Mouse (Mus musculus) stomach, embryonic 16.5 days (tissue): ENCODE measurements around the gene Rdh9. TPM values are rescaled to one million over a fixed set of nuclear protein-coding genes. Genes with fewer than 3 reads are reported as not detected.
"Not testable (repeated sequence)": the region's sequence is repeated elsewhere in the genome, so short reads cannot be mapped to it uniquely, and the experiment has no call there.

Experiments used
- ATAC-seq: fragments of 200-750 bp; cut with Nextera tagmentation; 2 replicates; pipeline ENCODE4 v1.8.0; 2017; ENCODE audit warnings: moderate number of reproducible peaks, moderate TSS enrichment; ENCODE audit not compliant: insufficient read depth, low FRiP score
- H3K27ac ChIP-seq: fragments of 300-500 bp; sonication (generic); 2 replicates; pipeline ENCODE4 v1.5.1; 2014; ENCODE audit warnings: low read length
- H3K27me3 ChIP-seq: fragments of 300-500 bp; sonication (generic); 2 replicates; pipeline ENCODE4 v1.6.1; 2014; ENCODE audit warnings: low read length, control low read depth, mixed read lengths; ENCODE audit not compliant: control insufficient read depth, insufficient read depth
- H3K36me3 ChIP-seq: fragments of 300-500 bp; sonication (generic); 2 replicates; pipeline ENCODE4 v1.6.1; 2014; ENCODE audit warnings: low read length; ENCODE audit not compliant: control insufficient read depth, insufficient read depth
- H3K4me1 ChIP-seq: fragments of 300-500 bp; sonication (generic); 2 replicates; pipeline ENCODE4 v1.6.1; 2014; ENCODE audit warnings: low read length, control low read depth, mixed read lengths; ENCODE audit not compliant: control insufficient read depth, insufficient read depth
- H3K4me2 ChIP-seq: fragments of 300-500 bp; sonication (generic); 2 replicates; pipeline ENCODE4 v1.6.1; 2014; ENCODE audit warnings: low read depth, low read length, mixed read lengths
- H3K4me3 ChIP-seq: fragments of 300-500 bp; sonication (generic); replicated peaks from 2 replicates; pipeline ENCODE4 v1.5.1; 2014; ENCODE audit warnings: mild to moderate bottlenecking, low read length
- H3K9ac ChIP-seq: fragments of 300-500 bp; sonication (generic); 2 replicates; pipeline ENCODE4 v1.6.1; 2014; ENCODE audit warnings: low read length
- H3K9me3 ChIP-seq: fragments of 300-500 bp; sonication (generic); replicated peaks from 2 replicates; pipeline ENCODE4 v1.6.1; 2016; ENCODE audit warnings: low read length, control low read depth; ENCODE audit not compliant: control insufficient read depth
- WGBS: fragments of 180-500 bp; shearing (Covaris S2); extraction: QIAGEN DNeasy Blood & Tissue Kit; methylation state at CpG from one replicate; pipeline ENCODE4 v1.1.7; 2014; 5-methylcytosine and 5-hydroxymethylcytosine counted together
- polyA plus RNA-seq: library from polyadenylated mRNA; unstranded; fragments of >200 nt; fragmentation: Nextera tagmentation; extraction: Ambion mirVana; gene quantifications from 2 replicates; pipeline ENCODE4 v1.2.1, GENCODE M21; 2015

Rdh9 gene
- polyA plus RNA-seq, 1 experiment from 2014 or later: 0.06 TPM

GRCm38 (mm10) chr10:127821806-127822205 is 45.6 kb downstream of the Rdh9 start:
- not testable (repeated sequence) for H3K4me2 ChIP-seq, H3K27ac ChIP-seq, ATAC-seq, H3K9ac ChIP-seq, H3K27me3 ChIP-seq, H3K4me3 ChIP-seq, H3K36me3 ChIP-seq, H3K4me1 ChIP-seq, H3K9me3 ChIP-seq
- whole genome bisulfite sequencing: 84% methylated on average over 2 of the region's 2 CpGs

DNA sequence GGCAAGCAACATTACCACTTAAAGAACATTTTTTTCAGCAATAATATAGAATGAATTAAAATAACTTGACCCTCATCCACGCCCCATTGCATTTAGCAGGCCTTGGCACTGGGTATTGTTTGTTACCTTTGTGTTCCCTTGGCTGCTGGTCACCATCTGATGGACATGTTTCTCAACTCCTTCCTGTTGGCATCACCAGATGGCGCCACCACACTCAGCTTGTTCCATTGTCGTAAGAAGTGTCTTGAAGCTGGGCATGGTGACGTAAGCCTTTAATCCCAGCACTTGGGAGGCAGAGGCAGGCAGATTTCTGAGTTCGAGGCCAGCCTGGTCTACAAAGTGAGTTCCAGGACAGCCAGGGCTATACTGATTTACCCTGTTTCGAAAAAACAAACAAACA is 49.2 kb downstream of the Rdh9 start:
- Histone ChIP-seq H3K27me3 (no peaks in the 10 kb centered on the region), H3K4me2 (no peak overlapping the region), H3K9me3 (no peaks in the 10 kb centered on the region), H3K27ac (no peak overlapping the region), H3K4me3 (no peak overlapping the region), H3K36me3 (no peaks in the 10 kb centered on the region), H3K4me1 (no peaks in the 10 kb centered on the region), H3K9ac (no peak overlapping the region)
- ATAC-seq: no peak
- WGBS: 86% methylated on average over 6 of the region's 6 CpGs

DNA sequence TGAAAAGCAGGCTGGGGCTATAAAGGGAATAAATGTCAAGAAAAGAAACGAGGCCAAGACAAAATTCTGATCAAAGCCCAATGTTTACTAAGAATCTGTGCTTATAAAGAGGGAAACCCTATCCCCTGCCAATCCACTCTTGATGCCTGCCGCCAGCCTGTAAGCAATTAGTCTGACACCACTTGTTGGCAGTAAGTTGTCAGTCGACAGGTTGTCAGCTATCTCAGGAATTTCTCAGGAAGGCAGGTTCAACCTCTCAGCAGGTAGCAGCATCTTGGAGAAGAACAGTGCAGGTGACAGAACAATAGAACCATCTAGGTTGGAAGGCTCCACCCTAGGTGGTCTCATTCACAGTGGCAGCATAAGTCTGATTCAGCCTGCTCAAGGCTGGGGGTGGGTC is 52.9 kb downstream of the Rdh9 start:
- Histone ChIP-seq H3K27me3 (no peaks in the 10 kb centered on the region), H3K9me3 (no peaks in the 10 kb centered on the region), H3K36me3 (no peaks in the 10 kb centered on the region), H3K4me3 (no peak overlapping the region), H3K4me2 (no peak overlapping the region), H3K9ac (no peak overlapping the region), H3K27ac (no peak overlapping the region), H3K4me1 (no peaks in the 10 kb centered on the region)
- no peak for ATAC-seq
- WGBS: 70% methylated on average over 3 of the region's 3 CpGs

- ATAC-seq, H3K4me2 ChIP-seq, H3K4me3 ChIP-seq, H3K4me1 ChIP-seq, H3K9me3 ChIP-seq, H3K27me3 ChIP-seq, H3K9ac ChIP-seq, H3K27ac ChIP-seq, H3K36me3 ChIP-seq: not testable (repeated sequence)
- WGBS: 92% methylated on average over 1 of the region's 1 CpGs
Observed at GRCm38 (mm10) chr10:127834186-127834585, 58.0 kb downstream of the Rdh9 start.

DNA sequence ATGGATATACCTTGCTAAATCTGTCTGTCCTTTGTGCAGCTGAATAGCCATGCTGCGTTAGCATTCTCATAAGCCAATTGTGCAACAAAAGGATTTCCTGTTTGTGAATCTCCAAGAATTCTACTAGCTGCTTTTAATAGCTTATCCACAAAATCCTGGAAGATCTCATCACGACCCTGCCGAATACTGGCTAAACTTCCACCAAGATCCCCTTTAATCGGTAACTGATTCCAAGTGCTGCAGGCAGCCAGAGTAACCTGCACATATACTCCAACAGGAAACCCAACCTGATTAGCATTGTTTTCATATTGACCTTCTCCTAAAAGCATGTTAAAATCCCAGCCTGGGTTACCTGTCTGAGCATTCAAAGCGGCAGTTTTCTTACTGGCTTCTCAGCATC is 59.1 kb downstream of the Rdh9 start:
- H3K9ac ChIP-seq: no peak overlapping the region
- no peak overlapping the region for H3K4me3 ChIP-seq
- no peaks in the 10 kb centered on the region for H3K27me3 ChIP-seq
- H3K4me2 ChIP-seq: no peak overlapping the region
- no peak overlapping the region for H3K27ac ChIP-seq
- WGBS: 67% methylated on average over 5 of the region's 5 CpGs
- no peak for ATAC-seq
- H3K4me1 ChIP-seq: no peaks in the 10 kb centered on the region
- no peaks in the 10 kb centered on the region for H3K36me3 ChIP-seq
- no peaks in the 10 kb centered on the region for H3K9me3 ChIP-seq

DNA sequence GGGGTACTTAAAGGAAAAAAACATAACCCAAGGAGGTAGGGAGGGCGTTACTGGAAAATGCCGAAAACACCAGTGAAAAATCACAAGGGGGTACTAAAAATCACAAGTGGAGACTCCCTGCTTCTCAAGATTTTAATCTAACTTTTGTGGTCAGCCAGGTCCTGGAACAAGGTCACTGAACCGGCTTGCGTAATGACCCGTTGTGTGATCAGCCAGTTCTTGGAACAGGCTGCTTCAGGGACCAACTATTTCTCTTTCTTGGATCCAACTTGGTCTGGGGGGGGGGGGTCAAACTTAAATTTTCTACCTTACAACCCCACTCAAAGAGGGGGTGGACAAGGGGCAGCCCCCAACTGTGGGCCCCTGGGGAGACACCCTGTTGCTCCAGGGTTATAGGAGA is 61.6 kb downstream of the Rdh9 start:
- not testable (repeated sequence) for H3K27me3 ChIP-seq, H3K4me1 ChIP-seq, H3K4me3 ChIP-seq, H3K4me2 ChIP-seq, H3K9ac ChIP-seq, H3K36me3 ChIP-seq, ATAC-seq, H3K9me3 ChIP-seq, H3K27ac ChIP-seq
- 92% methylated on average over 5 of the region's 5 CpGs for WGBS

DNA sequence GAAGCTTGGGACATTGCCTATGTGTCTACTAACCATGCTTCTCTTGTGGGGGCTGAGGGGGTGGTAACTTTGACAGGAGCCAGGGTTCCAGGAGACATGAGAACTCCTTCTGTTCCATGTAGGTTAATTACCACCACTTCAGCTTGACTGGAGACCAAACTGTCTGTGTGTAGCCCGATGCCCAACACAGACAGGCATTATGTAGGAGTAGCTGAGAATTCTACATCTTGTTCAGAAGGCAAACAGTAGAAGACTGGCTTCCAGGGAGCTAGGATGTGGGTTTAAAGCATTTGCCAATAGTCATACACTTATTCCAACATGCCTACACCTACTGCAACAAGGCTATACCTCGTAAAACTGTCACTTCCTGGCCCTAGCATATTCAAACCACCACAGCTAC is 62.4 kb downstream of the Rdh9 start:
- Histone ChIP-seq H3K27me3 (no peaks in the 10 kb centered on the region), H3K4me2 (no peak overlapping the region), H3K4me1 (no peaks in the 10 kb centered on the region), H3K27ac (no peak overlapping the region), H3K9me3 (no peaks in the 10 kb centered on the region), H3K36me3 (no peaks in the 10 kb centered on the region), H3K4me3 (no peak overlapping the region), H3K9ac (no peak overlapping the region)
- WGBS: 91% methylated on average over 2 of the region's 2 CpGs
- ATAC-seq: no peak

- ATAC-seq: no peak
- Histone ChIP-seq H3K9me3 (no peaks in the 10 kb centered on the region), H3K27ac (no peak overlapping the region), H3K36me3 (no peaks in the 10 kb centered on the region), H3K4me1 (no peaks in the 10 kb centered on the region), H3K9ac (no peak overlapping the region), H3K4me3 (no peak overlapping the region), H3K27me3 (no peaks in the 10 kb centered on the region), H3K4me2 (no peak overlapping the region)
- WGBS: 74% methylated on average over 2 of the region's 2 CpGs
Observed at GRCm38 (mm10) chr10:127840776-127841175, 64.6 kb downstream of the Rdh9 start.
